In genomic region chr2:58529860-58530440, GRCm38 (mm10) we compare ENCODE assay signal across 10 mouse cellular contexts. TPM values are rescaled to one million over a fixed set of nuclear protein-coding genes. Genes with fewer than 3 reads are reported as not detected.
DNase-seq lines count a peak whose midpoint lies in the region; ATAC-seq lines count a peak whose summit lies in the region.
"Had no signal": no experiment of that assay in that cellular context is flagged by ENCODE, and none has a peak within 500 bp of the region (broad histone marks: within the 10 kb centered on the region; RNA-seq: fewer than 3 reads in every experiment).

No protein-coding gene starts in this region.

- ATAC-seq in forebrain, embryonic 15.5 days (replicated peaks): no peak
- ATAC-seq in kidney, embryonic 16.5 days (ENCODE audit: low FRiP score, low TSS enrichment): no peak
- no peak for ATAC-seq in midbrain, embryonic 16.5 days

- DNase-seq in forebrain, embryonic 10.5 days (ENCODE audit: extremely low spot score, low spot score): no peak
- DNase-seq in kidney, adult 11 months: peak; percentile 33
- DNase-seq in cerebellum, postnatal 25 days: peak; percentile 50 to 64
- no peak for DNase-seq in urinary bladder, postnatal 25 days (ENCODE audit: low spot score)
- DNase-seq in urinary bladder, postnatal 14 days (ENCODE audit: low spot score): no peak
- DNase-seq: lung, postnatal 4 days had no signal

- no peaks in the 10 kb centered on the region for H3K9me3 ChIP-seq in forebrain, embryonic 10.5 days
- no peaks in the 10 kb centered on the region for H3K9me3 ChIP-seq in forebrain, embryonic 15.5 days
- H3K9me3 ChIP-seq in kidney, embryonic 16.5 days (ENCODE audit: low read length): no peaks in the 10 kb centered on the region
- H3K9me3 ChIP-seq in midbrain, embryonic 16.5 days (replicated peaks; ENCODE audit: control insufficient read depth, low read length, poor library complexity, severe bottlenecking): no peaks in the 10 kb centered on the region
- H3K9me3 ChIP-seq: embryonic facial prominence, embryonic 13.5 days had no signal

- H3K36me3 ChIP-seq in forebrain, embryonic 10.5 days (replicated peaks): no peaks in the 10 kb centered on the region; the same call in 1 of the 2 replicates
- H3K36me3 ChIP-seq in forebrain, embryonic 15.5 days: no peaks in the 10 kb centered on the region
- H3K36me3 ChIP-seq in kidney, embryonic 16.5 days (ENCODE audit: insufficient read depth, low read length): no peaks in the 10 kb centered on the region
- no peaks in the 10 kb centered on the region for H3K36me3 ChIP-seq in midbrain, embryonic 16.5 days (ENCODE audit: control insufficient read depth, insufficient read depth, low read length)
- H3K36me3 ChIP-seq: embryonic facial prominence, embryonic 13.5 days had no signal

- no peak overlapping the region for H3K4me3 ChIP-seq in forebrain, embryonic 10.5 days
- no peak overlapping the region for H3K4me3 ChIP-seq in forebrain, embryonic 15.5 days
- no peak overlapping the region for H3K4me3 ChIP-seq in kidney, embryonic 16.5 days (ENCODE audit: low read length)
- H3K4me3 ChIP-seq in midbrain, embryonic 16.5 days (ENCODE audit: low read depth, low read length): no peak overlapping the region
- H3K4me3 ChIP-seq: embryonic facial prominence, embryonic 13.5 days had no signal

- H3K27ac ChIP-seq in forebrain, embryonic 10.5 days: peak overlapping the region; percentile 65
- no peak overlapping the region; the same call in 1 of the 2 replicates for H3K27ac ChIP-seq in forebrain, embryonic 15.5 days (replicated peaks)
- H3K27ac ChIP-seq in kidney, embryonic 16.5 days (ENCODE audit: low read length): no peak overlapping the region
- peak overlapping the region; percentile 25; the same call in 1 of the 2 replicates for H3K27ac ChIP-seq in midbrain, embryonic 16.5 days (ENCODE audit: low read length)
- H3K27ac ChIP-seq: embryonic facial prominence, embryonic 13.5 days had no signal

- no peaks in the 10 kb centered on the region for H3K27me3 ChIP-seq in forebrain, embryonic 10.5 days (ENCODE audit: poor library complexity, severe bottlenecking)
- H3K27me3 ChIP-seq in forebrain, embryonic 15.5 days: no peaks in the 10 kb centered on the region
- no peaks in the 10 kb centered on the region for H3K27me3 ChIP-seq in kidney, embryonic 16.5 days (ENCODE audit: insufficient read depth, low read length)
- no peaks in the 10 kb centered on the region for H3K27me3 ChIP-seq in midbrain, embryonic 16.5 days (ENCODE audit: control insufficient read depth, insufficient read depth, low read depth, low read length)
- H3K27me3 ChIP-seq: embryonic facial prominence, embryonic 13.5 days had no signal

- H3K9ac ChIP-seq in forebrain, embryonic 15.5 days (replicated peaks): no peak overlapping the region
- H3K9ac ChIP-seq in kidney, embryonic 16.5 days (replicated peaks; ENCODE audit: low read length): no peak overlapping the region
- no peak overlapping the region for H3K9ac ChIP-seq in midbrain, embryonic 16.5 days (ENCODE audit: low read depth, low read length)
- H3K9ac ChIP-seq: embryonic facial prominence, embryonic 13.5 days had no signal

- WGBS in forebrain, embryonic 10.5 days: 28% methylated on average over 7 of the region's 7 CpGs
- WGBS in forebrain, embryonic 15.5 days: 11% methylated on average over 7 of the region's 7 CpGs
- 26% methylated on average over 7 of the region's 7 CpGs for WGBS in kidney, embryonic 16.5 days
- WGBS in midbrain, embryonic 16.5 days: 18% methylated on average over 7 of the region's 7 CpGs

- no peak overlapping the region for H3K4me2 ChIP-seq in forebrain, embryonic 15.5 days (replicated peaks)
- H3K4me2 ChIP-seq in kidney, embryonic 16.5 days (replicated peaks; ENCODE audit: low read depth, low read length): no peak overlapping the region; the same call in 1 of the 2 replicates
- H3K4me2 ChIP-seq in midbrain, embryonic 16.5 days (ENCODE audit: low read length): no peak overlapping the region
- H3K4me2 ChIP-seq: embryonic facial prominence, embryonic 13.5 days had no signal

- H3K4me1 ChIP-seq in forebrain, embryonic 10.5 days: peaks cover 76% of the 10 kb centered on the region
- peaks cover 59% of the 10 kb centered on the region for H3K4me1 ChIP-seq in forebrain, embryonic 15.5 days
- H3K4me1 ChIP-seq in kidney, embryonic 16.5 days (ENCODE audit: insufficient read depth, low read length): peaks cover 65% of the 10 kb centered on the region
- H3K4me1 ChIP-seq in midbrain, embryonic 16.5 days (ENCODE audit: control insufficient read depth, insufficient read depth, low read length): peaks cover 36% of the 10 kb centered on the region

RNA-seq across cellular contexts. Expression of gene Acvr1, which starts 37.0 kb away (rescaled TPM):
- polyA plus RNA-seq in forebrain, embryonic 10.5 days (2016; fragmentation: Nextera tagmentation; extraction: Ambion mirVana): 3.0 and 3.5 TPM in 2 replicates
- polyA plus RNA-seq in forebrain, embryonic 15.5 days (2015; fragmentation: Nextera tagmentation; extraction: Ambion mirVana): 7.4 and 7.9 TPM in 2 replicates
- 5.2 and 5.8 TPM in 2 replicates for polyA plus RNA-seq in kidney, embryonic 16.5 days (2015; fragmentation: Nextera tagmentation; extraction: Ambion mirVana)
- 4.4 and 4.9 TPM in 2 replicates for polyA plus RNA-seq in midbrain, embryonic 16.5 days (2015; fragmentation: Nextera tagmentation; extraction: Ambion mirVana)

RNA-seq across cellular contexts. Expression of gene Upp2, which starts 37.1 kb away (rescaled TPM):
- 3.9 and 4.5 TPM in 2 replicates for polyA plus RNA-seq in forebrain, embryonic 10.5 days (2016; fragmentation: Nextera tagmentation; extraction: Ambion mirVana)
- polyA plus RNA-seq in forebrain, embryonic 15.5 days (2015; fragmentation: Nextera tagmentation; extraction: Ambion mirVana): 14.4 and 16.1 TPM in 2 replicates
- 7.6 and 8.5 TPM in 2 replicates for polyA plus RNA-seq in kidney, embryonic 16.5 days (2015; fragmentation: Nextera tagmentation; extraction: Ambion mirVana)
- polyA plus RNA-seq in midbrain, embryonic 16.5 days (2015; fragmentation: Nextera tagmentation; extraction: Ambion mirVana): 14.3 and 16.6 TPM in 2 replicates

Comparison
In these comparisons a context has a peak if more than half of its experiments do, and no peak if none do; other contexts are left out.
1. H3K27ac ChIP-seq: peak in forebrain, embryonic 10.5 days (single experiment) and midbrain, embryonic 16.5 days (single experiment); none in forebrain, embryonic 15.5 days (single experiment) and kidney, embryonic 16.5 days (single experiment).
2. DNase-seq: peak in kidney, adult 11 months (single experiment) and cerebellum, postnatal 25 days (2 of 2); none in forebrain, embryonic 10.5 days (single experiment), urinary bladder, postnatal 25 days (single experiment) and urinary bladder, postnatal 14 days (single experiment).